Mouse (Mus musculus) kidney, postnatal 0 days (tissue): ENCODE results near the gene S100a13. TPM values are rescaled to one million over a fixed set of nuclear protein-coding genes. Genes with fewer than 3 reads are reported as not detected.

Experiments used
- ATAC-seq: fragments of 200-750 bp; cut with Nextera tagmentation; replicated peaks from 2 replicates; pipeline ENCODE4 v1.8.0; 2017; ENCODE audit warnings: low read depth, moderate number of reproducible peaks, moderate TSS enrichment, moderate library complexity; ENCODE audit not compliant: low FRiP score
- DNase-seq: peaks from one replicate; pipeline ENCODE4 v3.0.0-alpha.2; 2016; ENCODE audit warnings: low spot score
- H3K27ac ChIP-seq: fragments of 300-500 bp; sonication (generic); 2 replicates; pipeline ENCODE4 v1.5.1; 2014; ENCODE audit warnings: mild to moderate bottlenecking
- H3K27me3 ChIP-seq: fragments of 300-500 bp; sonication (generic); 2 replicates; pipeline ENCODE4 v1.6.1; 2014; ENCODE audit warnings: low read length, mixed read lengths; ENCODE audit not compliant: insufficient read depth
- H3K36me3 ChIP-seq: fragments of 300-500 bp; sonication (generic); 2 replicates; pipeline ENCODE4 v1.6.1; 2014; ENCODE audit warnings: low read length, mixed read lengths; ENCODE audit not compliant: insufficient read depth
- H3K4me1 ChIP-seq: fragments of 300-500 bp; sonication (generic); replicated peaks from 2 replicates; pipeline ENCODE4 v1.6.1; 2014; ENCODE audit warnings: antibody characterized with exemption, low read length, mixed read lengths; ENCODE audit not compliant: insufficient read depth
- H3K4me2 ChIP-seq: fragments of 300-500 bp; sonication (generic); 2 replicates; pipeline ENCODE4 v1.6.1; 2014; ENCODE audit warnings: mild to moderate bottlenecking, low read length, moderate library complexity, mixed read lengths
- H3K4me3 ChIP-seq: fragments of 300-500 bp; sonication (generic); replicated peaks from 2 replicates; pipeline ENCODE4 v1.5.1; 2014; ENCODE audit warnings: low read depth, low read length
- H3K9ac ChIP-seq: fragments of 300-500 bp; sonication (generic); 2 replicates; pipeline ENCODE4 v1.6.1; 2014; ENCODE audit warnings: low read depth, low read length
- H3K9me3 ChIP-seq: fragments of 300-500 bp; sonication (generic); replicated peaks from 2 replicates; pipeline ENCODE4 v1.6.1; 2016; ENCODE audit warnings: low read length, inconsistent platforms, mixed read lengths
- CTCF ChIP-seq: IDR thresholded peaks from 2 replicates; pipeline ENCODE4 v1.5.1; 2016; ENCODE audit warnings: antibody characterized with exemption, low read depth, mild to moderate bottlenecking, moderate library complexity
- WGBS: fragments of 180-500 bp; shearing (Covaris S2); extraction: QIAGEN DNeasy Blood & Tissue Kit; methylation state at CpG from one replicate; pipeline ENCODE4 v1.1.7; 2014; 5-methylcytosine and 5-hydroxymethylcytosine counted together
- polyA plus RNA-seq: library from polyadenylated mRNA; unstranded; fragments of >200 nt; fragmentation: Nextera tagmentation; extraction: Ambion mirVana; gene quantifications from 2 replicates; pipeline ENCODE4 v1.2.1, GENCODE M21; 2015

S100a13 gene
- polyA plus RNA-seq, 1 experiment from 2014 or later = 78.5 TPM

DNA sequence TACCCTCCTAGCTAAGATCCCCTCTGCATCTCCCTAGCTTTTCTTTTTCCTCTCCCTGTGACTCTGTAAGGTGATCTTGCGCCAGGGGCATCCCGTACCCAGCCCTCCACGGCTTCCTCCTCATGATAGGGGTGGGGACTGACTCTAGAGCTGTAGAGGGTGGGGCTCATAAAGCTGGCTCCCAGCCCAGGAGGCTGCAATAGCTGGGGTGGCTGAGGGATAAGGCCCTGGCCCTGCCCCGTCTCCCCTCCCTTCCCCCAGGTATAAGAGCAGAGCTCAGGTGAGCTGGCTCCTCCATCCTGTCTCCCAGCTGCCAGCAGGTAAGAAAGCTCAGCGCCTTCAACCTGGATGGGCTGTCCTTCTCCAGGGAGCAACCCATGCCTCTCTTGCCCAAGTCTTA is 12.3 kb downstream of the S100a13 start, which contains the start of gene S100a14:
TSS of gene S100a14 (plus strand) at position 277 of the 400 bp plus-strand sequence.
- no peak within 1 kb of the TSS for H3K4me2 ChIP-seq
- peak; percentile 24 for DNase-seq

DNA sequence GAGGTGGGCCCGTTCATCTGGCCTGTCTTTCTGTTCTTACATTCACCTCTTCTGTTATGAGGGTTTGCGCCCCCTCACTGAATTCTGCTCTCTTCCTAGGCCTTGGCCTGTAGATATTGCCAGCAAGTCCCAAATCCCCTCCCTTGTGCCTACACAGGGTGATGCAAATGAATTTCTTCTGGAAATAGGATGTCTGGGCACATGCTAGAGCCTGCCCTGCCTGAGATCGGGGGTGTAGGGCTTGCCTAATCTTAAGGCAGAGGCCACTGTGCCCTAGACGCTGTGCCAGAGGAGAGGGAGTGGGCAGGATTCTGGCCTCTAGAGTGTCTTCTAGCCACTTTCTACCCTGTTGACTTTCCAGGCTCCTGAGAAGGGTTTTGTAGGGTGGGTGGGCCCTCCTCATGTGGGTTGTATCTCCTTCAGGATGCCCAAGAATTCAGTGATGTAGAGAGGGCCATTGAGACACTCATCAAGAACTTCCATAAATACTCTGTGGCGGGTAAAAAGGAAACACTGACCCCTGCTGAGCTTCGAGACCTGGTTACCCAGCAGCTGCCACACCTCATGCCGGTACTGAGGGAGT is 13.1 kb downstream of the S100a13 start:
- Histone ChIP-seq H3K4me2 (no peak overlapping the region), H3K36me3 (no peaks in the 10 kb centered on the region), H3K27ac (no peak overlapping the region), H3K9ac (no peak overlapping the region), H3K4me1 (no peaks in the 10 kb centered on the region), H3K9me3 (no peaks in the 10 kb centered on the region), H3K27me3 (no peaks in the 10 kb centered on the region), H3K4me3 (no peak overlapping the region)
- no peak for TF ChIP-seq CTCF
- WGBS = 82% methylated on average over 7 of the region's 7 CpGs
- DNase-seq = no peak
- no peak for ATAC-seq

More for the DNA sequence above, 12.3 kb downstream of the S100a13 start, which contains the start of gene S100a14:
- TF ChIP-seq CTCF = no peak
- no peak within 1 kb of the TSS for H3K27ac ChIP-seq
- H3K36me3 ChIP-seq = no peaks in the 10 kb centered on the region
- ATAC-seq = no peak; the same call in 1 of the 2 replicates
- no peaks in the 10 kb centered on the region for H3K27me3 ChIP-seq
- H3K9ac ChIP-seq = no peak within 1 kb of the TSS
- no peaks in the 10 kb centered on the region for H3K9me3 ChIP-seq
- no peaks in the 10 kb centered on the region for H3K4me1 ChIP-seq
- H3K4me3 ChIP-seq = no peak within 1 kb of the TSS
- 56% methylated on average over 5 of the region's 5 CpGs for WGBS

DNA sequence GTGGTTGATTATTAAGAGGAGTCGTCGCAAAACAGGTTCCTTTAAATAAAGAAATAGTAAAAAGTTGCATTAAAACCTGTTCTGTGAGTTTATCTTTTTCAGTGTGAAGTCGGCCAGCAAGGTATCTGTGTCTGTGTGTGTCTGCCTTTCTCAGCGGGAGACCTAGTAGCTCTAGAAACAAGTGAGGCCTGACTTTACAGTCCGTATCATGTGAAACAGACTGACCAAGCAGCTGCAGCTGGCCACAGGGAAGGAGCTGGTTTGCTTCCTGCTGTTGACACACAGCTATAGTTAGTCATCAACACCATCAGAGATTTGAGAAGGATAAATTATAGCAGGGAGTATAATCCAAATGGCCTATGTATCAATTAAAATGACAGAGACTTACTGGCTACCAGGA is 17.5 kb downstream of the S100a13 start:
- ATAC-seq (no peak), DNase-seq (no peak)
- Histone ChIP-seq H3K4me2 (no peak overlapping the region), H3K4me3 (no peak overlapping the region), H3K27ac (no peak overlapping the region), H3K4me1 (no peaks in the 10 kb centered on the region), H3K9me3 (no peaks in the 10 kb centered on the region), H3K9ac (no peak overlapping the region), H3K36me3 (no peaks in the 10 kb centered on the region), H3K27me3 (no peaks in the 10 kb centered on the region)
- no peak for TF ChIP-seq CTCF
- WGBS = 59% methylated on average over 5 of the region's 5 CpGs

- 60% methylated on average over 1 of the region's 1 CpGs for WGBS
- H3K4me3 ChIP-seq = no peak overlapping the region
- ATAC-seq = no peak
- no peak for TF ChIP-seq CTCF
- DNase-seq = no peak
- H3K9me3 ChIP-seq = no peaks in the 10 kb centered on the region
- H3K4me2 ChIP-seq = no peak overlapping the region
- H3K27me3 ChIP-seq = no peaks in the 10 kb centered on the region
- H3K36me3 ChIP-seq = no peaks in the 10 kb centered on the region
- no peak overlapping the region for H3K27ac ChIP-seq
- no peak overlapping the region for H3K9ac ChIP-seq
- H3K4me1 ChIP-seq = peaks cover 14% of the 10 kb centered on the region; the same call in 1 of the 2 replicates
Measured at GRCm38 (mm10) chr3:90535446-90535845, 21.2 kb downstream of the S100a13 start.

- peak within 1 kb of the TSS; percentile 93 for H3K27ac ChIP-seq
- H3K36me3 ChIP-seq = 0 out of 2 replicates have a peak, but pooled peaks cover under 1% of the 10 kb centered on the region
- ATAC-seq = peak; percentile 87
- no peaks in the 10 kb centered on the region for H3K9me3 ChIP-seq
- peak within 1 kb of the TSS; percentile 50 for H3K4me2 ChIP-seq
- WGBS = 22% methylated on average over 10 of the region's 10 CpGs
- no peaks in the 10 kb centered on the region for H3K27me3 ChIP-seq
- H3K4me1 ChIP-seq = peaks cover 24% of the 10 kb centered on the region
- DNase-seq = peak; percentile 81
- peak within 1 kb of the TSS; percentile 27 for H3K4me3 ChIP-seq
- TF ChIP-seq CTCF = no peak
- H3K9ac ChIP-seq = peak within 1 kb of the TSS; percentile 55
Measured at GRCm38 (mm10) chr3:90537141-90537904, 23.1 kb downstream of the S100a13 start, which contains the start of gene S100a16. Gene S100a16 (plus strand): TSS chr3:90537254.

DNA sequence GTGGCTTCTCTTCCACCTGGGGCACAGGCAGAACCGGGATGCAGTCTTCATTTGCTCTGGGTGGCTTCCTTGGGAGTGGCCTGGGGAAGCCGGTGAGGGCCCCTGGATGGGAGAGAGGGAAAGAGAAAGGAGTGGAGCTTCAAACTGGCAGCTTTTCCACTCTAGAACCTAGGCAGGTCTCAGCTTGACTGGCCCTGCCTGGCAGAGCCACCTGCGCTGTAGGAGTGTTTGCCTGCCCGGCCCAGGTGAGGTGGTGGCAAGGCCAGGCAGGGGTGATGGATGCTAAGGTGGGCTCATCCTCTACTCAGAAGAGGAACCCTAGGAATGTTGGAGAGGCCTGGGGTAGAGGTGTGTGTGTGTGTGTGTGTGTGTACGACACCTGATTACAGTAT is 23.7 kb downstream of the S100a13 start:
- no peak for TF ChIP-seq CTCF
- Histone ChIP-seq H3K4me2 (peak overlapping the region; percentile 50), H3K9ac (peak overlapping the region; percentile 55), H3K9me3 (no peaks in the 10 kb centered on the region), H3K4me1 (peaks cover 24% of the 10 kb centered on the region), H3K36me3 (0 out of 2 replicates have a peak, but pooled peaks cover 4% of the 10 kb centered on the region), H3K27me3 (no peaks in the 10 kb centered on the region), H3K27ac (peak overlapping the region; percentile 93), H3K4me3 (peak overlapping the region; percentile 27)
- DNase-seq (no peak), ATAC-seq (0 out of 2 replicates have a peak, but pooled peaks have one; percentile 3)
- 59% methylated on average over 5 of the region's 5 CpGs for WGBS
